In the genomic region with DNA sequence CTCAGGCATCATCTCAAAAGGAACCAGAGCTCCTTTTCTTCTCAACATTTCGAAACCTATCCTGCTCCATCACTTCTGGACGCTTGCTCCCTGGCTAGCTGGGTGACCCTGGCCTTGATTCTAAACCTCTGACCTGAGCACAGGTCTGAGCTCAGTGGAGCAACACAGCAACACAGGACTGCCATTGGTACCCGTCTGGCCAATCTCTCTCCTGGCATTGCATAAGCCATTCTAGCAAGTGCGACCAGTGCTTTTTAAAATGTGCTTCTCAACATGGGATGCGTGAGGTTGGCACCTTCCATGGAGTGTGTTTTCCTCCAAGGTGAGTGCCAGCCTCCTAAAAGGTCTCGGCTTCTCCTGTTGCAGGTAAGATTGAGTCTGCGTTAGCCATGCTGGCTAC, we compare ENCODE assay signal across 15 mouse cellular contexts. TPM values are rescaled to one million over a fixed set of nuclear protein-coding genes. Genes with fewer than 3 reads are reported as not detected.
"Had no signal": no experiment of that assay in that cellular context is flagged by ENCODE, and none has a peak within 500 bp of the region (broad histone marks: within the 10 kb centered on the region; RNA-seq: fewer than 3 reads in every experiment).

No protein-coding gene starts in this region.

- H3K27ac ChIP-seq: midbrain, embryonic 10.5 days; midbrain, embryonic 12.5 days; neural tube, embryonic 12.5 days; stomach, embryonic 15.5 days had no signal

- H3K27me3 ChIP-seq: midbrain, embryonic 12.5 days; neural tube, embryonic 12.5 days; stomach, embryonic 15.5 days had no signal

- H3K4me2 ChIP-seq: lung, embryonic 14.5 days; midbrain, embryonic 12.5 days; neural tube, embryonic 12.5 days; stomach, embryonic 15.5 days had no signal

- H3K9ac ChIP-seq: lung, embryonic 14.5 days; midbrain, embryonic 12.5 days; neural tube, embryonic 12.5 days; stomach, embryonic 15.5 days had no signal

- H3K36me3 ChIP-seq: midbrain, embryonic 10.5 days; midbrain, embryonic 12.5 days; neural tube, embryonic 12.5 days; stomach, embryonic 15.5 days had no signal

- ATAC-seq: midbrain, embryonic 16.5 days had no signal

- H3K4me1 ChIP-seq: midbrain, embryonic 12.5 days; stomach, embryonic 15.5 days had no signal

- DNase-seq: lung, postnatal 10 days; lung, postnatal 4 days; midbrain, embryonic 14.5 days; right cerebral cortex, postnatal 14 days; thymus, adult 18-20 months; thymus, postnatal 14 days; thymus, postnatal 36 days had no signal

- H3K9me3 ChIP-seq: midbrain, embryonic 10.5 days; midbrain, embryonic 12.5 days; neural tube, embryonic 12.5 days; stomach, embryonic 15.5 days had no signal

- H3K4me3 ChIP-seq: midbrain, embryonic 10.5 days; midbrain, embryonic 12.5 days; myocyte; neural tube, embryonic 12.5 days; stomach, embryonic 15.5 days had no signal

RNA-seq across cellular contexts. Expression of gene 9130230L23Rik, which starts 5.0 kb away (rescaled TPM):
- polyA plus RNA-seq: midbrain, embryonic 10.5 days; midbrain, embryonic 12.5 days; midbrain, embryonic 14.5 days; midbrain, embryonic 16.5 days; neural tube, embryonic 14.5 days had no signal
